In the genomic region with DNA sequence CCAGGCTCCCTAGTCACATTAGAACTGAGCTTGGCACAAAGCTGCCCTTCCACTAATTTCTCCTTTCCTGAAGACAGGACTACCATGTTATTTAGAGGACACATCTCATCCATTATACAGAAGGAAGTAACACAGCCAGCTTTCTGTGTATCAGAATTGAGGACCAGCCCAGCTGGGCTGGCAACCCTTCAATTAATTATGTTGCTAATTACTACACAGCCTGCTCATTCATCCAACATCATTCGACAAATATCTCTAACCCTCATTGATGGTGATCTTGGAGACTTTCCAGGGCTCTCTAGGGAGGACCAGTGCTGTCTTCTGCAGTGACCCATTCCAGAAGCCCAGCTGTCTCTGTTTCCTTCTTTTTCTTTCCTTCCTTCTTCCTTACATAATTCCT, we compare ENCODE assay signal across 19 mouse cellular contexts.
DNase-seq lines count a peak whose midpoint lies in the region; ATAC-seq and TF ChIP-seq lines count a peak whose summit lies in the region.
"Had no signal": no experiment of that assay in that cellular context is flagged by ENCODE, and none has a peak within 500 bp of the region (broad histone marks: within the 10 kb centered on the region; RNA-seq: fewer than 3 reads in every experiment).

No protein-coding gene starts in this region.

- TF ChIP-seq CTCF in brain, embryonic 14.5 days (IDR thresholded peaks at IDR 0.05; ENCODE audit: borderline replicate concordance, extremely low read depth, insufficient read depth, insufficient read length): no peak

- WGBS in forebrain, embryonic 15.5 days: 20% methylated on average over 1 of the region's 1 CpGs
- WGBS in forebrain, embryonic 12.5 days: 60% methylated on average over 1 of the region's 1 CpGs

- no peaks in the 10 kb centered on the region for H3K36me3 ChIP-seq in forebrain, embryonic 15.5 days
- no peaks in the 10 kb centered on the region for H3K36me3 ChIP-seq in forebrain, embryonic 12.5 days (replicated peaks)
- H3K36me3 ChIP-seq: heart, embryonic 12.5 days; limb, embryonic 15.5 days; liver, embryonic 15.5 days; midbrain, embryonic 13.5 days; neural tube, embryonic 15.5 days had no signal

- peak; percentile 6 to 31 for DNase-seq in left cerebral cortex, postnatal 14 days (ENCODE audit: low spot score in 2 of 2)
- no peak for DNase-seq in left cerebral cortex, postnatal 25 days (ENCODE audit: low spot score in 2 of 2)
- DNase-seq in MN1 (ENCODE audit: low spot score): peak; percentile 41
- DNase-seq in brain, embryonic 14.5 days (ENCODE audit: low read depth): peak; percentile 84
- DNase-seq in urinary bladder, postnatal 14 days (ENCODE audit: low spot score): no peak
- no peak for DNase-seq in lung, postnatal 4 days
- DNase-seq: B cell, adult 2 months; cerebellum, postnatal 36 days; heart, postnatal 14 days; kidney, adult 8-10 months; kidney, postnatal 25 days; thymus, postnatal 14 days had no signal

- no peak for TF ChIP-seq POLR2A in brain, embryonic 14.5 days (IDR thresholded peaks at IDR 0.05; ENCODE audit: borderline replicate concordance, extremely low read depth, insufficient read depth, insufficient read length, poor library complexity, severe bottlenecking)

- H3K27ac ChIP-seq in forebrain, embryonic 15.5 days (replicated peaks): no peak overlapping the region
- no peak overlapping the region for H3K27ac ChIP-seq in forebrain, embryonic 12.5 days
- H3K27ac ChIP-seq: limb, embryonic 15.5 days; liver, embryonic 15.5 days; midbrain, embryonic 13.5 days; neural tube, embryonic 15.5 days had no signal

- intact Hi-C loops in left cerebral cortex, postnatal 14 days (cut with DNase I): loop anchor here (5.0 kb wide), 2 partner anchors 268 to 793 kb away; a partner anchor contains a TSS
- intact Hi-C loops in left cerebral cortex, postnatal 25 days (cut with DNase I): loop anchor here (5.0 kb wide), 1 partner anchor 1313 kb away; no protein-coding TSS in a partner anchor

- H3K4me1 ChIP-seq in forebrain, embryonic 15.5 days: no peaks in the 10 kb centered on the region
- no peaks in the 10 kb centered on the region for H3K4me1 ChIP-seq in forebrain, embryonic 12.5 days
- H3K4me1 ChIP-seq: heart, embryonic 12.5 days; limb, embryonic 15.5 days; liver, embryonic 15.5 days; midbrain, embryonic 13.5 days; neural tube, embryonic 15.5 days had no signal

- peak; percentile 38; the same call in 1 of the 2 replicates for ATAC-seq in forebrain, embryonic 15.5 days (replicated peaks)
- no peak for ATAC-seq in forebrain, embryonic 12.5 days (ENCODE audit: low FRiP score)
- ATAC-seq: midbrain, embryonic 13.5 days had no signal

- H3K4me3 ChIP-seq in forebrain, embryonic 15.5 days: no peak overlapping the region
- H3K4me3 ChIP-seq in forebrain, embryonic 12.5 days (replicated peaks): no peak overlapping the region
- H3K4me3 ChIP-seq: heart, embryonic 12.5 days; limb, embryonic 15.5 days; liver, embryonic 15.5 days; midbrain, embryonic 13.5 days; neural tube, embryonic 15.5 days had no signal

- no peaks in the 10 kb centered on the region for H3K9me3 ChIP-seq in forebrain, embryonic 15.5 days
- no peaks in the 10 kb centered on the region for H3K9me3 ChIP-seq in forebrain, embryonic 12.5 days
- H3K9me3 ChIP-seq: limb, embryonic 15.5 days; liver, embryonic 15.5 days; midbrain, embryonic 13.5 days; neural tube, embryonic 15.5 days had no signal

- H3K27me3 ChIP-seq in forebrain, embryonic 15.5 days: peaks cover 6% of the 10 kb centered on the region; the same call in 1 of the 2 replicates
- H3K27me3 ChIP-seq in forebrain, embryonic 12.5 days: peaks cover 9% of the 10 kb centered on the region; the same call in 1 of the 2 replicates
- H3K27me3 ChIP-seq: liver, embryonic 15.5 days; midbrain, embryonic 13.5 days had no signal

- H3K4me2 ChIP-seq in forebrain, embryonic 15.5 days (replicated peaks): no peak overlapping the region
- no peak overlapping the region for H3K4me2 ChIP-seq in forebrain, embryonic 12.5 days
- H3K4me2 ChIP-seq: heart, embryonic 12.5 days; limb, embryonic 15.5 days; liver, embryonic 15.5 days; midbrain, embryonic 13.5 days; neural tube, embryonic 15.5 days had no signal

- H3K9ac ChIP-seq in forebrain, embryonic 15.5 days (replicated peaks): no peak overlapping the region
- no peak overlapping the region for H3K9ac ChIP-seq in forebrain, embryonic 12.5 days
- H3K9ac ChIP-seq: heart, embryonic 12.5 days; limb, embryonic 15.5 days; liver, embryonic 15.5 days; midbrain, embryonic 13.5 days; neural tube, embryonic 15.5 days had no signal

Comparison
In these comparisons a context has a peak if more than half of its experiments do, and no peak if none do; other contexts are left out.
1. DNase-seq: peak in left cerebral cortex, postnatal 14 days (2 of 2), MN1 (single experiment) and brain, embryonic 14.5 days (single experiment); none in left cerebral cortex, postnatal 25 days (0 of 2), urinary bladder, postnatal 14 days (single experiment) and lung, postnatal 4 days (0 of 2).